Mouse (Mus musculus) hindbrain, embryonic 10.5 days (tissue): ENCODE data around the gene Camk1g. TPM values are rescaled to one million over a fixed set of nuclear protein-coding genes. Genes with fewer than 3 reads are reported as not detected.

Experiments
- DNase-seq: peaks from one replicate; pipeline ENCODE4 v3.0.0-alpha.2; 2017; ENCODE audit warnings: low spot score
- H3K27ac ChIP-seq: fragments of 300-500 bp; sonication (generic); 2 replicates; pipeline ENCODE4 v1.5.1; 2016; ENCODE audit warnings: mild to moderate bottlenecking, moderate library complexity
- H3K27me3 ChIP-seq: fragments of 300-500 bp; sonication (generic); 2 replicates; pipeline ENCODE4 v1.6.1; 2016; ENCODE audit warnings: mild to moderate bottlenecking; ENCODE audit not compliant: poor library complexity, insufficient read depth, severe bottlenecking
- H3K36me3 ChIP-seq: fragments of 300-500 bp; sonication (generic); 2 replicates; pipeline ENCODE4 v1.6.1; 2016; ENCODE audit warnings: mild to moderate bottlenecking, moderate library complexity
- H3K4me1 ChIP-seq: fragments of 300-500 bp; sonication (generic); replicated peaks from 2 replicates; pipeline ENCODE4 v1.6.1; 2016; ENCODE audit warnings: mild to moderate bottlenecking
- H3K4me3 ChIP-seq: fragments of 300-500 bp; sonication (generic); 2 replicates; pipeline ENCODE4 v1.5.1; 2016; ENCODE audit warnings: mild to moderate bottlenecking, moderate library complexity
- H3K9me3 ChIP-seq: fragments of 300-500 bp; sonication (generic); 2 replicates; pipeline ENCODE4 v1.6.1; 2016; ENCODE audit warnings: mild to moderate bottlenecking, moderate library complexity
- WGBS: fragments of 180-500 bp; shearing (Covaris S2); methylation state at CpG from one replicate; pipeline ENCODE4 v1.1.7; 2016; 5-methylcytosine and 5-hydroxymethylcytosine counted together
- polyA plus RNA-seq: library from polyadenylated mRNA; unstranded; fragments of >200 nt; fragmentation: Nextera tagmentation; extraction: Ambion mirVana; gene quantifications from 2 replicates; pipeline ENCODE4 v1.2.1, GENCODE M21; 2016

Camk1g gene
- polyA plus RNA-seq, 1 experiment from 2014 or later, result 15.5 TPM

DNA sequence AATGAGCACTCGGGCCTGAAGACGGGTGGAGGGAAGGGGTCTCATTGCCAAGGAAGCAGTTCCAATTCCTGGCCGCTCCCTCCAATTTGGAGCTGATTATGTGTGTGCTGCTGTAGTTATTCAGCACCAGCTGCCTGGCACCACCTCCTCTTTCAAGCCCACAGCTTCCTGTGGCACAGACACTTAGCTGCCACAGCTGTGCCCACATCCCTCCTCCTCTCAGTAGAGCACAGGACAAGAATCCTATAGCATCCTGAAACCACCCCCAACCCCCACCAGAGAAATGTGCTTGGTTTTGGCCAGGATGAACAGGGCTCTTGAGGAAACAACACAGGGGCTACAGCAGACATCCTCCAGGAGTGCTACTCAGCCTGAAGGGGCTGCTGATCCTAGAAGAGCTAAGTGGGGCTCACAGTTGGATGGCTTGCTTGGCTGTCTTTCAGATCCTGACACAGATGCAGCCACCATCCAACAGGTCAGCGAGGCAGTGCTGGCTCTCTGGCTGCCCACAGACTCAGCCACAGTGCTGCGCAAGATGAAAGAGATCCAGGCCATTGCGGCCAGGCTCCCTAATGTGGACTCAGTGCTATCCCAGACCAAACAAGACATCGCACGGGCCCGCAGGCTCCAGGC is 31.6 kb downstream of the Camk1g start:
- no peak overlapping the region for H3K4me3 ChIP-seq
- peaks cover 44% of the 10 kb centered on the region for H3K4me1 ChIP-seq
- H3K27ac ChIP-seq, result peak overlapping the region; percentile 40; the same call in 1 of the 2 replicates
- no peaks in the 10 kb centered on the region for H3K36me3 ChIP-seq
- no peak for DNase-seq
- 86% methylated on average over 9 of the region's 9 CpGs for WGBS
- H3K27me3 ChIP-seq, result 0 out of 2 replicates have a peak, but pooled peaks cover 3% of the 10 kb centered on the region
- no peaks in the 10 kb centered on the region for H3K9me3 ChIP-seq

DNA sequence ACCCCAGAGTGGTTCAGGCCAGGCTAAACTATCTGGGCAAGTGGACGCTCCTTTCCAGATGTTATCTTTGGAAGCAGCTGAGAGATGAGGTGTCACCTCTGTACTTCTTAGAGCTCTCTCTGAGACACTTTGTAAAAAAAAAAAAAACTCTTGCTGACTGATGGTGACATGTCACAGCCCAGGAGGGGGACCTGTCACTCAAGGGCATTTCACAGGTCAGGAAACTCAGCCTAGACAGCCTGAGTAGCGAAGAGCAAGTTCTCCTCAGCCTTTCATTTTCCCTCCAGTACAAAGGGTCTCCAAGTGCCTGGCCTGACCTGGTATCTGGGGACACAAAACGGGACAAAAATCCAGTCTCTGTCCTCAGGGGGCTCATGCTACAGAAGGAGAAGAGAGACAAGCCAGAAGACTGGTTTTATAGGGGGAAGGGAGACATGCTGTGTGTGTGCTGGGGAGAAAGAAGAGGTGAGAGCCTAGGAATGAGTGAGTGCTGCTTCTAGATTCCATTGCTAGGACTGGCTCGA is 32.2 kb downstream of the Camk1g start:
- Histone ChIP-seq H3K4me3 (no peak overlapping the region), H3K27ac (peak overlapping the region; percentile 40; the same call in 1 of the 2 replicates), H3K36me3 (no peaks in the 10 kb centered on the region), H3K27me3 (0 out of 2 replicates have a peak, but pooled peaks cover 3% of the 10 kb centered on the region), H3K9me3 (no peaks in the 10 kb centered on the region), H3K4me1 (peaks cover 44% of the 10 kb centered on the region)
- 56% methylated on average over 4 of the region's 4 CpGs for WGBS
- DNase-seq, result no peak

DNA sequence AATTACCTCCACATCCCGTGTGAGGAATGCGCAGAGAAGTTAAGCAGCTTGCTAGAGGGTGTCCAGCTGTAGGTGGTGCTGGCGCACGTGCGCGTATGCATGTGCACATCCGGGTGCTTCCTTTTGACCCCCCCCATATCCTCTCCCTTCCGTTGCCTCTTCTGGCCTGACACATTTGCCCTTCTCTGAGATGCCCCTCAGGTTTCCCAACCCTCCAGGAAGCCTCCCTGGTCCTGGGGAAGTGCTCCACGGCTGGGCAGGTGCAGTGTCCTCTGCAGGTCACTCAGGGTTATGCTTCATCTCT is 33.1 kb downstream of the Camk1g start:
- no peaks in the 10 kb centered on the region for H3K36me3 ChIP-seq
- H3K4me3 ChIP-seq, result no peak overlapping the region
- H3K27me3 ChIP-seq, result peaks cover 6% of the 10 kb centered on the region; the same call in 1 of the 2 replicates
- H3K27ac ChIP-seq, result no peak overlapping the region
- DNase-seq, result no peak
- H3K9me3 ChIP-seq, result no peaks in the 10 kb centered on the region
- 77% methylated on average over 9 of the region's 9 CpGs for WGBS
- H3K4me1 ChIP-seq, result peaks cover 44% of the 10 kb centered on the region

DNA sequence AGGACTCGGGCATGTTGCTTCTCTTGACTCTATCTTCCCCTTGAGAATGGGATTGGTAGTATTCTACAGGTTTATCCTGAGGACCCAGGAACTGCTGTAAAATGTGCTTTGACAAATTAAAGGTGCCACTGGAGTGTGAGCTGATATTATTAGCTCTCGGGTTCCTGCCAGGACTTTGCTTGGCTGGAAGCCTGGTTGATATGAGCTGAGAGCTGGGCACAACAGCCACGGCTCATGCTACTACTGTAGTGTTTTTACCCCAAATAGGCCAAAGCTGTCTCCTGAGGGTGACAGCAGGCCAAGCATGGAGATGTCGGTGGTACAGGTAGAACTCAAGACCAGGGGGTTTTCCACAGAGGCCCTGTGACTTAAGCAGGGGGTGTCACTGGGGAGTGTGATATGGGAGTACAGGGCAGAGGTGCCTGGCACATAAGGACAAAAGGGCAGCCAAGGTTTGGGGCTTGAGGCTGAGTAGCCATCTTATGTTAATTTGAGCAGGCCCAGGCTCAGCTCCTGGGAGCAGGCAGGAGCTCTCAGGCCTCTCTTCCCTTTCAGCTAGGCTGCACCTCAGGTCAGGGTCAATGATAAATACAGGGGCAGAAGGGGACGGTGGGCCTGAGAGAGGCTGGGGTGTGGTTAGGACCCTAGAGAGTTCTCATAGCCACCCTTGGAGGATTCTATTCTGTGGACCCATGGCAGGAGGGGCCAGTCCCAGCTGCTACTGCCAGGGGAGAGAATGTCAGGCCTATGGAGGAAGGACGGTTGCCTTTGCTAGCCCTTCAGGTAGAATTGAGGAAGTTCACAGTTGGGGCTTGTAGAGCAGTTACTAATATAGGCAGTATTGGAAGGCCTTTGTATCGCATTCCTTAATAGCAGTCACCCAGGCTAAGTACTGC is 33.7 kb downstream of the Camk1g start:
- no peak for DNase-seq
- H3K27ac ChIP-seq, result no peak overlapping the region
- peaks cover 44% of the 10 kb centered on the region for H3K4me1 ChIP-seq
- no peaks in the 10 kb centered on the region for H3K9me3 ChIP-seq
- no peaks in the 10 kb centered on the region for H3K36me3 ChIP-seq
- 85% methylated on average over 7 of the region's 7 CpGs for WGBS
- H3K4me3 ChIP-seq, result no peak overlapping the region
- H3K27me3 ChIP-seq, result peaks cover 6% of the 10 kb centered on the region; the same call in 1 of the 2 replicates

DNA sequence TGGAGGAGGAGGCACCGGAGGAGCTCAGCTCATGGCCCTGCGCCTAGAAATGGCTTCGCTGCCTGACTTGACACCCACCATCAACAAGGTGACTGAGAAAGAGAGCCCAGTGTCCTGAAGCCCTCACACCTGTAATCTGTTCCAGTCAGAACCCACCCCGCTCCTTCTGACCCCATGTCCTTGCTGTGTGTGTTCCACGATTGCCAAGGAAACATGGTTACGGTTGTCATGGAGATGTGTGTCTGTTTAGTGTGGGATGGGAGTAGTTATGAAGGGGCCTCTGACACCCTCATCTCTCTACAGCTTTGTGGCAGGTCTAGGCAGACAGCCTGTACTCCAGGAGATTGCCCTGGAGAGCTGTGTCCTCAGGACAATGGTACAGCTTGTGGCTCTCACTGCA is 35.6 kb downstream of the Camk1g start:
- DNase-seq, result no peak
- H3K27me3 ChIP-seq, result peaks cover 6% of the 10 kb centered on the region; the same call in 1 of the 2 replicates
- H3K27ac ChIP-seq, result peak overlapping the region; percentile 62; the same call in 1 of the 2 replicates
- H3K4me3 ChIP-seq, result no peak overlapping the region
- no peaks in the 10 kb centered on the region for H3K36me3 ChIP-seq
- H3K4me1 ChIP-seq, result peaks cover 53% of the 10 kb centered on the region
- H3K9me3 ChIP-seq, result no peaks in the 10 kb centered on the region
- 80% methylated on average over 6 of the region's 6 CpGs for WGBS

DNA sequence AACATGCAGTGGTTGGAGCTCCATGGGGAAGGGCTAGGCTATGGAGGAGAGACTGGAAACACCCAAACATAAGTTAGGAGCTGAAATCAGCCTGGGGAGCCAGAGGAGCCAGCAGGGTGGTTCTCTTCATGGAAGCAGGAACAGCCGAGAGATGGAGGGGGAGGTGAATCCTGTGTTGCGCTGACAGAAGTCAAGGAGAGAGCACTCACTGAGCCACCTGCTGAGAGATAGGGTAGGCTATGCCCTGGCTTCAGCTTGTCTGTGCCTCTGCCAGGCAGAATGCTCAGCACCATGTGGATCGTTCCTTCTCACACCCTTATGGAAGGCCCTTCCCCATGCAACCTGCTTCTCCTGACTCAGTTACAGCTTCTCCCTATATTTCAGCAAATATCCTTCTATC is 36.3 kb downstream of the Camk1g start:
- no peaks in the 10 kb centered on the region for H3K9me3 ChIP-seq
- H3K36me3 ChIP-seq, result no peaks in the 10 kb centered on the region
- peak overlapping the region; percentile 9; the same call in 1 of the 2 replicates for H3K27ac ChIP-seq
- H3K4me1 ChIP-seq, result peaks cover 52% of the 10 kb centered on the region
- no peak overlapping the region for H3K4me3 ChIP-seq
- peaks cover 6% of the 10 kb centered on the region; the same call in 1 of the 2 replicates for H3K27me3 ChIP-seq
- no peak for DNase-seq
- WGBS, result 75% methylated on average over 3 of the region's 3 CpGs

DNA sequence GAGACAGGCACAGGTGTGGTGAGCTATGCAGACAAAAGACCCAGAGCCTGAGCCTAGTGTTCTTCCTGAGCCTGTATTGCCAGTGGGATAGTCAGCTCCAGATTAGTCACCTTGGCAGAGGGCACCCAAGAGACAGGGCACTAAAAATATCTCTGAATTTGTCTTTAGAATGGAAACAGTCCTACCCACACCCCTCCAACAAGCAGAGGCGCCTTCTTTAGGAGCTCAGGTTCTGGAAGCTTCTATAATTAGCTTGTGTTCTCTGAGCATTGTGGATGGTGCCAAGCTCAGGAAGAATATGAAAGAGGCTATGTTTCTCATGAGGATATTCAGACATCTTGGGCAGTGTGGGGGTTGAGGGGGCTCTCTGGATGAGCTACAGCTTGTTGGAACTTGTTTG is 37.4 kb downstream of the Camk1g start:
- Histone ChIP-seq H3K9me3 (no peaks in the 10 kb centered on the region), H3K36me3 (no peaks in the 10 kb centered on the region), H3K27me3 (peaks cover 6% of the 10 kb centered on the region; the same call in 1 of the 2 replicates), H3K4me3 (no peak overlapping the region), H3K27ac (no peak overlapping the region), H3K4me1 (peaks cover 41% of the 10 kb centered on the region)
- WGBS, result 88% methylated on average over 1 of the region's 1 CpGs
- no peak for DNase-seq

DNA sequence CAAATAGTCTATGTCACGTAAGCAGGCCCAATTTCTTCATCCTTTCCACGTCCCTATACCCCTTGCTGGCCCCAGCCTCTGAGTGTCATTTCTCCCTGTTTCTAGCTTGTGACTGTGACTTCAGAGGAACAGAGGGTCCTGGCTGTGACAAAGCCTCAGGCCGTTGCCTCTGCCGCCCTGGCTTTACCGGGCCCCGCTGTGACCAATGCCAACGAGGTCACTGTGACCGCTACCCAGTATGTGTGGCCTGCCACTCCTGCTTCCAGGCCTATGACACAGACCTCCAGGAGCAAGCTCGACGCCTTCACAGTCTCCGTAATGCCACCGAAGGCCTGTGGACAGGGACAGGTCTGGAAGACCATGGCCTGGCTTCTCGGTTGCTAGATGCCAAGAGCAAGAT is 38.1 kb downstream of the Camk1g start:
- Histone ChIP-seq H3K4me1 (peaks cover 36% of the 10 kb centered on the region), H3K4me3 (no peak overlapping the region), H3K36me3 (no peaks in the 10 kb centered on the region), H3K9me3 (no peaks in the 10 kb centered on the region), H3K27ac (no peak overlapping the region), H3K27me3 (peaks cover 6% of the 10 kb centered on the region; the same call in 1 of the 2 replicates)
- DNase-seq, result no peak
- WGBS, result 85% methylated on average over 13 of the region's 13 CpGs

DNA sequence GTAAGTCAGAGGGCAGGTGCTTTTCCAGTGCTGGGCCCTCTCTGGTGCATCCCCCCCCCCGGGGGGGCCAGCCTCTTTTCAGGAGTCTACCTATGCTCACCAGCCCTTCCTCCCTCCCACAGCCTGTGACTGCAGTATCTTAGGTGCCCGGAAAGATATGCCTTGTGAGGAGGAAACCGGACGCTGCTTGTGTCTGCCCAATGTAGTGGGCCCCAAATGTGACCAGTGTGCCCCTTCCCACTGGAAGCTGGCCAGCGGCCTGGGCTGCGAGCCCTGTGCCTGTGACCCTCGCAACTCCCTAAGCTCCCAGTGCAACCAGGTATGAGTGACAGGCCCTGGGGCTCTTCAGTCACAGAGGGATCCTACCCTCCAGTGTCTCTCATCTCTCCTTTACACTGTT is 39.5 kb downstream of the Camk1g start:
- Histone ChIP-seq H3K4me1 (peaks cover 32% of the 10 kb centered on the region), H3K36me3 (no peaks in the 10 kb centered on the region), H3K9me3 (no peaks in the 10 kb centered on the region), H3K27me3 (peaks cover 6% of the 10 kb centered on the region; the same call in 1 of the 2 replicates), H3K27ac (no peak overlapping the region), H3K4me3 (no peak overlapping the region)
- 77% methylated on average over 7 of the region's 7 CpGs for WGBS
- DNase-seq, result no peak

DNA sequence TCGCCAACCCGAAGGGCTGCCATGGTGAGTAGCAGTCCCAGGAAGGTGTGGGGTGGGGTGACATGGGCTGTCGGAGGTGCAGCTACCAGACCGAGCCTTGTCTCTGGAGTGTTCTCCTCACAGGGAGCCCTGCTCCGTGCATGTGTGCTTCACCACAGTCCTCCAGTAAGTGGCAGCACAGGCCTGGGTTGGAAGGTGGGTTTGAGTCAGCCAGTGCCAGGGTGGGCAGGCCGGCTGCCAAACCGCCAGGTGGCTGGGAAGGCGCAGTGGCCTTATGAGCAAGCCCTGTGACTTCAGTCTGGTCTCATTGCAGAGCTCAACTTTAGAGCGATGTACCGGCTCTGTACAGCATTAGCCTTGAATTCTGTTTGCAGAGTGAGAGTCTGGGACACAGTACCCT is 39.9 kb downstream of the Camk1g start:
- DNase-seq, result peak; percentile 67
- Histone ChIP-seq H3K27me3 (peaks cover 6% of the 10 kb centered on the region; the same call in 1 of the 2 replicates), H3K4me3 (no peak overlapping the region), H3K27ac (no peak overlapping the region), H3K36me3 (no peaks in the 10 kb centered on the region), H3K4me1 (peaks cover 27% of the 10 kb centered on the region), H3K9me3 (no peaks in the 10 kb centered on the region)
- WGBS, result 44% methylated on average over 10 of the region's 10 CpGs

DNA sequence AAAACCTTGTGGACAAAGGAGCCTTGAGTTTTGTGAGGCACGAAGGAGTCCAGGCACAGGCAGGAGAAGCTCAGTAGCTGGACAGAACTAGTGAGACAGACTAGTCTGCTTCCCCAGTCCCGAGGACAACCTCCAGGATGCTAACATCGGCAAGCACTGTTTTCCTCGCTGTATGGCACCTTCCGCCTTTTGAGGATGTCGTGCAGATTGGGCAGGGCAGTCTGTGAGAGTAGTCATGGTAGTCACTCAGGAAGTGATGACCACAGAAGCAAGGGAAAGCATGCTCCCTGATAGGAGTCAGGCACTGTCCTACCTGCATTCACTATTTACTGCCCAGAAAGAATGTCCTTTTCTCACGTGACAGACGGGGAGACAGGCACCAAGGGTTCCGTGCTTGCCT is 40.5 kb downstream of the Camk1g start:
- Histone ChIP-seq H3K27me3 (peaks cover 6% of the 10 kb centered on the region; the same call in 1 of the 2 replicates), H3K36me3 (no peaks in the 10 kb centered on the region), H3K4me3 (no peak overlapping the region), H3K27ac (no peak overlapping the region), H3K9me3 (no peaks in the 10 kb centered on the region), H3K4me1 (peaks cover 21% of the 10 kb centered on the region)
- 86% methylated on average over 9 of the region's 9 CpGs for WGBS
- no peak for DNase-seq

DNA sequence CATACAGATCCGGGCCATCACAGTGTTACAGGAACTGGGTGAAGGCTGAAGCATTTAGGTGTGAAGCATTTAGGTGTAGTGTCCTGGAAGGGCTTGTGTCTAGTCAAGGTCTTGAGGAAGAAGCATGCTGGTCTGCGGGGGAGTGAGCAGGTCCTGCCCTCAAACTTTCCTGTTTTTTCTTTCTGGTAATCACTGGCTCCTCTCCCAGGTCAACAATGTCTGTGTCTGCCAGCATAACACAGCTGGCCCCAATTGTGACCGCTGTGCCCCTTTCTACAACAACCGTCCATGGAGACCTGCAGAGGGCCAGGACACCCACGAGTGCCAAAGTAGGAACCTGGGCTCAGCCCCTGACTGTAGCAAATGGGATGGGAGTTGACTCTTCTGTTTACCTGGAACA is 42.4 kb downstream of the Camk1g start:
- 80% methylated on average over 5 of the region's 5 CpGs for WGBS

DNA sequence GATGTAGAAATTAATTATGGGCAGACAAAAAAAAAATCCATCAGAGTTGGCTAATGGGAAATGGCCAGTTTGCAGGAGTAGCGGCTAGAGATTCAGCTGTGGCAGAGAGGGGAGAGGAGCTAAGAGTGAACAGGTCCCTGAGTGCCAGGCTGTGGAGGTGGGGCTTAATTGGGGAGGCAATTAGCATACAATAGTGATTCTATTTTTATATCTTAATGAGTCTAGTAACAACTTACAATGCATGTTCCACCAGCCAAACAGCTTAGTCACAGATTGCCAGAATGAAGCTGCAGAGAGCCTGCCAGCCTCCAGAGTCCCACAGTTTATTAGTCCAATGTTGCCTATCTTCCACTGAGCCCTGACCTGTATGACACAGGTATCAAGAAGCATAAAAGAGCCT is 42.9 kb downstream of the Camk1g start:
- Histone ChIP-seq H3K36me3 (no peaks in the 10 kb centered on the region), H3K27me3 (peaks cover 5% of the 10 kb centered on the region; the same call in 1 of the 2 replicates), H3K4me1 (peaks cover 13% of the 10 kb centered on the region), H3K27ac (no peak overlapping the region), H3K9me3 (no peaks in the 10 kb centered on the region), H3K4me3 (no peak overlapping the region)
- WGBS, result 86% methylated on average over 1 of the region's 1 CpGs
- DNase-seq, result no peak

More for the DNA sequence above, 42.4 kb downstream of the Camk1g start:
- Histone ChIP-seq H3K27ac (no peak overlapping the region), H3K36me3 (no peaks in the 10 kb centered on the region), H3K27me3 (peaks cover 6% of the 10 kb centered on the region; the same call in 1 of the 2 replicates), H3K4me1 (peaks cover 13% of the 10 kb centered on the region), H3K4me3 (no peak overlapping the region), H3K9me3 (no peaks in the 10 kb centered on the region)
- no peak for DNase-seq
